Mouse (Mus musculus) liver, embryonic 14.5 days (tissue): ENCODE measurements around the gene Kcna2.

Experiments
- CTCF ChIP-seq: IDR thresholded peaks from 2 replicates; pipeline ENCODE4 v1.5.1; 2016; ENCODE audit warnings: antibody characterized with exemption, low read depth, control low read depth
- EP300 ChIP-seq: IDR thresholded peaks from 2 replicates; pipeline ENCODE4 v1.6.1; 2016; ENCODE audit warnings: antibody characterized with exemption, low read depth

GRCm38 (mm10) chr3:107150872-107151540 is 50.1 kb downstream of the Kcna2 start:
- TF ChIP-seq CTCF (no peak), EP300 (no peak)
